Mouse (Mus musculus) megakaryocyte, embryonic 14.5 days (primary cell): ENCODE data around the gene Gm1043. TPM values are rescaled to one million over a fixed set of nuclear protein-coding genes. Genes with fewer than 3 reads are reported as not detected.
A peak's percentile ranks its signal among the peaks of the same experiment; 100 is the strongest.

Experiments
- H3K27me3 ChIP-seq: replicated peaks from 2 replicates; pipeline ENCODE3; 2012; ENCODE audit warnings: inconsistent platforms
- H3K36me3 ChIP-seq: replicated peaks from 2 replicates; pipeline ENCODE3; 2012; ENCODE audit warnings: low read length, inconsistent platforms, mixed read lengths
- H3K4me1 ChIP-seq: 2 replicates; pipeline ENCODE4 v1.6.1; 2012; ENCODE audit warnings: inconsistent platforms
- H3K4me3 ChIP-seq: replicated peaks from 2 replicates; pipeline ENCODE3; 2012; ENCODE audit warnings: moderate library complexity, mild to moderate bottlenecking, inconsistent platforms
- H3K9me3 ChIP-seq: 2 replicates; pipeline ENCODE4 v1.6.1; 2012; ENCODE audit warnings: inconsistent platforms
- FLI1 ChIP-seq: IDR thresholded peaks from 2 replicates; pipeline ENCODE4 v1.6.1; 2012; ENCODE audit warnings: low read length, inconsistent platforms, mixed read lengths
- GATA1 ChIP-seq: IDR thresholded peaks from 3 replicates; pipeline ENCODE4 v1.6.1; 2012; ENCODE audit warnings: mixed read lengths, low read length, inconsistent platforms, borderline replicate concordance
- polyA plus RNA-seq: library from polyadenylated mRNA; stranded (reverse); fragments of >175 nt; gene quantifications from 2 replicates; pipeline ENCODE4 v1.2.3, GENCODE M21; 2012; ENCODE audit warnings: low replicate concordance; ENCODE audit not compliant: insufficient read depth

Gm1043 gene
- polyA plus RNA-seq, 1 experiment, result not detected

GRCm38 (mm10) chr5:37085918-37086317 is 748 bp downstream of the Gm1043 start:
- H3K4me1 ChIP-seq, result peaks cover 10% of the 10 kb centered on the region
- no peak overlapping the region for H3K4me3 ChIP-seq
- H3K36me3 ChIP-seq, result no peaks in the 10 kb centered on the region
- no peaks in the 10 kb centered on the region for H3K9me3 ChIP-seq
- TF ChIP-seq GATA1 (no peak), FLI1 (no peak)
- peaks cover 22% of the 10 kb centered on the region for H3K27me3 ChIP-seq

DNA sequence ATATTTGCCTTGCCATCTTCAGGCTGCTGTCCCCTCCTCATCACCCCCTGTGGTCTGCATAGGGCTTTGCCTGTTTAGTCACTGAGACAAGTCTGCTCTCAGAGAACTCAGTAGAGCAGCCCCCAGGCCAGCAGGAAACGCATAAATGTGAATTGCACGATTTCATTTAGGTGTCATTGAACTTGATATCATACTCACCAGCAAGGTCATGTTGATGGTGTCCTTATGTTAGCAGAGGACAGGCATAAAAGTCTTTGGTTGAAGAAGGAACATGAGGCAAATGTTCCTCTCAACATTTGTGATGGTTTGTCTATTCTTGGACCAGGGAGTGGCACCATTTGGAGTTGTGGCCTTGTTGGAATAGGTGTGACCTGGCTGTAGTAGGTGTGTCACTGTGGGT is 2.6 kb downstream of the Gm1043 start:
- no peaks in the 10 kb centered on the region for H3K36me3 ChIP-seq
- peaks cover 7% of the 10 kb centered on the region for H3K4me1 ChIP-seq
- TF ChIP-seq FLI1 (no peak), GATA1 (no peak)
- peaks cover 35% of the 10 kb centered on the region for H3K27me3 ChIP-seq
- H3K9me3 ChIP-seq, result no peaks in the 10 kb centered on the region
- no peak overlapping the region for H3K4me3 ChIP-seq

GRCm38 (mm10) chr5:37088342-37089108 is 3.4 kb downstream of the Gm1043 start:
- H3K36me3 ChIP-seq, result no peaks in the 10 kb centered on the region
- peaks cover 35% of the 10 kb centered on the region for H3K27me3 ChIP-seq
- H3K4me1 ChIP-seq, result peaks cover 6% of the 10 kb centered on the region; the same call in 1 of the 2 replicates
- no peak for TF ChIP-seq FLI1
- no peak for TF ChIP-seq GATA1
- no peaks in the 10 kb centered on the region for H3K9me3 ChIP-seq
- H3K4me3 ChIP-seq, result no peak overlapping the region

GRCm38 (mm10) chr5:37091171-37091628 is 6.0 kb downstream of the Gm1043 start:
- Histone ChIP-seq H3K9me3 (no peaks in the 10 kb centered on the region), H3K27me3 (peaks cover 36% of the 10 kb centered on the region), H3K4me1 (peaks cover 6% of the 10 kb centered on the region; the same call in 1 of the 2 replicates), H3K4me3 (peak overlapping the region; percentile 75), H3K36me3 (no peaks in the 10 kb centered on the region)
- TF ChIP-seq GATA1 (no peak), FLI1 (no peak)

DNA sequence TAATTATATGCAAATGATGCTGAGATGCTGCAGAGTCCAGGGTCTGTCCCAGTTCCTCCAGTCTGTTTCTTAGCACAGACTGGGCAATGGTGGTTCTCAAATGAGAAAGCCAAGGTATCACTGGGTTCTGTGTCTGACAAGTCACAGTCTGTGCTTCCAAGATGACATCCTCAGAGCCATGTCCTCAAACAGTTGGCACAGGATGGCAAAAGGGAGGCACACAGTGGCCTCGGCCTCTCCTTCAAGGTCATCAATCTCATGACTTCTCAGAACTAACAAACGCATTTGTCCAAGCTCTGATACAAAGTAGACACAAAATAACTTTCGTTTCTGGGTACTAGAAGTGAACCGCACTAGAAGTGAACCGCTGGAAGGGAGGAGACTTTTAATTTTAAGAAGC is 9.8 kb downstream of the Gm1043 start:
- TF ChIP-seq GATA1 (no peak), FLI1 (no peak)
- H3K36me3 ChIP-seq, result no peaks in the 10 kb centered on the region
- peaks cover 34% of the 10 kb centered on the region for H3K27me3 ChIP-seq
- no peaks in the 10 kb centered on the region for H3K9me3 ChIP-seq
- H3K4me3 ChIP-seq, result no peak overlapping the region
- H3K4me1 ChIP-seq, result peaks cover 6% of the 10 kb centered on the region; the same call in 1 of the 2 replicates

DNA sequence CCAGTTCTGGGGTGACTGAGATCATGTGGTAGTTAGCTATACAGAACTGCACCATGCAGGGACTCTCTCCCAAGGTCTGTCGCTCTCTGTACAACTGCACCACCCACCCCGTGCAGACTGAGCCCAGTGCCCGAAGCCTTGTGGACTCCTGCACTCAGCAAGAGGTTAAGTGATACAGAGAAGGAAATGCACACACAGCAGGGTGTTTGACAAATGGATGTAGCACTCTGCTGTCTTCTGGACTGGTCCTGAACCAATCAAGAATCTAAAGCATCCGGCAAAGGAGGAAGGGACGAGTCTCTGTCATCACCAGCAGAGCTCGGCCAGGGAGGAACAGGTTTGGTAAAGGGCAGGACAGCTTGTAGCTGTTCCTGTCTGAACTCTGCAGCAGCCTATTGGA is 12.4 kb downstream of the Gm1043 start:
- Histone ChIP-seq H3K9me3 (no peaks in the 10 kb centered on the region), H3K4me3 (no peak overlapping the region), H3K36me3 (no peaks in the 10 kb centered on the region), H3K27me3 (peaks cover 21% of the 10 kb centered on the region), H3K4me1 (no peaks in the 10 kb centered on the region)
- TF ChIP-seq FLI1 (no peak), GATA1 (no peak)

GRCm38 (mm10) chr5:37100813-37101212 is 15.6 kb downstream of the Gm1043 start:
- H3K36me3 ChIP-seq, result no peaks in the 10 kb centered on the region
- no peak for TF ChIP-seq FLI1
- no peak for TF ChIP-seq GATA1

DNA sequence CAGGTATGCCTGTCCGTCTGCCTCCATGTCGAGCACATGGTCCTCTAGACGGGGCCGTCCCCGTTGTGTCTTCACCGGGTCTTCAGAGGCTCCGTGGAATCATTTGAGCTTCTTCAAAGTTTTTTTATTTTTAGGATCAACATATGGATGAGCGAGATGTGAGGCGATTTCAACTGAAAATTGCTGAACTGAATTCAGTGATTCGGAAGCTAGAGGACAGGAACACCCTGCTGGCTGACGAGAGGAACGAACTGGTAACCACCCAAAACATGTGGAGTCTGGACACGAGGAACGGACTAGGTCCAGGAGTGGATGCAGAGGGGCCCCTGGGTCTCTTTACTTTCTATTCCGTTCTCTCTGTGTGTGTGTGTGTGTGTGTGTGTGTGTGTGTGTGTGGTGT is 16.5 kb downstream of the Gm1043 start:
- TF ChIP-seq FLI1, result no peak
- TF ChIP-seq GATA1, result no peak
- no peaks in the 10 kb centered on the region for H3K9me3 ChIP-seq
- no peaks in the 10 kb centered on the region for H3K4me1 ChIP-seq
- peaks cover 29% of the 10 kb centered on the region for H3K27me3 ChIP-seq
- no peak overlapping the region for H3K4me3 ChIP-seq
- no peaks in the 10 kb centered on the region for H3K36me3 ChIP-seq

More at GRCm38 (mm10) chr5:37100813-37101212, 15.6 kb downstream of the Gm1043 start:
- no peak overlapping the region for H3K4me3 ChIP-seq
- H3K4me1 ChIP-seq, result no peaks in the 10 kb centered on the region
- H3K9me3 ChIP-seq, result no peaks in the 10 kb centered on the region
- H3K27me3 ChIP-seq, result peaks cover 26% of the 10 kb centered on the region

GRCm38 (mm10) chr5:37102056-37102455 is 16.9 kb downstream of the Gm1043 start:
- H3K4me3 ChIP-seq, result no peak overlapping the region
- peaks cover 29% of the 10 kb centered on the region for H3K27me3 ChIP-seq
- no peaks in the 10 kb centered on the region for H3K4me1 ChIP-seq
- H3K36me3 ChIP-seq, result no peaks in the 10 kb centered on the region
- no peaks in the 10 kb centered on the region for H3K9me3 ChIP-seq
- TF ChIP-seq FLI1 (no peak), GATA1 (no peak)
